Mouse (Mus musculus) adrenal gland, postnatal 14 days (tissue): ENCODE data around the gene Babam2. TPM values are rescaled to one million over a fixed set of nuclear protein-coding genes. Genes with fewer than 3 reads are reported as not detected.
A peak's percentile ranks its signal among the peaks of the same experiment; 100 is the strongest.

Experiments used
- DNase-seq: peaks from one replicate; pipeline ENCODE4 v3.0.0; 2021; ENCODE audit warnings: mixed read lengths
- total RNA-seq: library from RNA; stranded (reverse); gene quantifications from 2 replicates; pipeline ENCODE4 v1.2.3, GENCODE M21; 2021

Gene Babam2
- total RNA-seq, 1 experiment from 2014 or later, result 72.3 TPM

- DNase-seq, result no peak
Measured at GRCm38 (mm10) chr5:32080490-32081219, 383.2 kb downstream of the Babam2 start.

- peak; percentile 57 for DNase-seq
Measured at GRCm38 (mm10) chr5:32084401-32084804, 386.9 kb downstream of the Babam2 start.

GRCm38 (mm10) chr5:32085566-32085965 is 388.1 kb downstream of the Babam2 start:
- DNase-seq, result no peak

- no peak for DNase-seq
Measured at GRCm38 (mm10) chr5:32085971-32086370, 388.5 kb downstream of the Babam2 start.

- DNase-seq, result no peak
Measured at GRCm38 (mm10) chr5:32086526-32087090, 389.1 kb downstream of the Babam2 start.

- peak; percentile 25 for DNase-seq
Measured at GRCm38 (mm10) chr5:32089481-32089880, 392.0 kb downstream of the Babam2 start.

- no peak for DNase-seq
Measured at GRCm38 (mm10) chr5:32092281-32092680, 394.8 kb downstream of the Babam2 start.

- no peak for DNase-seq
Measured at GRCm38 (mm10) chr5:32098691-32099090, 401.2 kb downstream of the Babam2 start.

- peak; percentile 83 for DNase-seq
Measured at GRCm38 (mm10) chr5:32102484-32102883, 405.0 kb downstream of the Babam2 start.

- DNase-seq, result peak; percentile 52
Measured at GRCm38 (mm10) chr5:32102971-32103431, 405.5 kb downstream of the Babam2 start.

- DNase-seq, result no peak
Measured at GRCm38 (mm10) chr5:32103545-32103944, 406.1 kb downstream of the Babam2 start.

- DNase-seq, result no peak
Measured at GRCm38 (mm10) chr5:32104119-32104990, 406.9 kb downstream of the Babam2 start.

GRCm38 (mm10) chr5:32106473-32107140 is 409.1 kb downstream of the Babam2 start:
- no peak for DNase-seq

- no peak for DNase-seq
Measured at GRCm38 (mm10) chr5:32110651-32111050, 413.2 kb downstream of the Babam2 start.

- DNase-seq, result no peak
Measured at GRCm38 (mm10) chr5:32112206-32112916, 414.9 kb downstream of the Babam2 start.

- no peak for DNase-seq
Measured at GRCm38 (mm10) chr5:32120901-32121376, 423.5 kb downstream of the Babam2 start.

- no peak for DNase-seq
Measured at GRCm38 (mm10) chr5:32121936-32122335, 424.5 kb downstream of the Babam2 start.

GRCm38 (mm10) chr5:32122363-32122762 is 424.9 kb downstream of the Babam2 start:
- DNase-seq, result no peak

- no peak for DNase-seq
Measured at GRCm38 (mm10) chr5:32124957-32125356, 427.5 kb downstream of the Babam2 start.

GRCm38 (mm10) chr5:32127226-32127625 is 429.7 kb downstream of the Babam2 start:
- no peak for DNase-seq

- DNase-seq, result no peak
Measured at GRCm38 (mm10) chr5:32127927-32128326, 430.4 kb downstream of the Babam2 start.
